Mouse (Mus musculus): ENCODE measurements around the gene Tex35.

Gene Tex35

DNA sequence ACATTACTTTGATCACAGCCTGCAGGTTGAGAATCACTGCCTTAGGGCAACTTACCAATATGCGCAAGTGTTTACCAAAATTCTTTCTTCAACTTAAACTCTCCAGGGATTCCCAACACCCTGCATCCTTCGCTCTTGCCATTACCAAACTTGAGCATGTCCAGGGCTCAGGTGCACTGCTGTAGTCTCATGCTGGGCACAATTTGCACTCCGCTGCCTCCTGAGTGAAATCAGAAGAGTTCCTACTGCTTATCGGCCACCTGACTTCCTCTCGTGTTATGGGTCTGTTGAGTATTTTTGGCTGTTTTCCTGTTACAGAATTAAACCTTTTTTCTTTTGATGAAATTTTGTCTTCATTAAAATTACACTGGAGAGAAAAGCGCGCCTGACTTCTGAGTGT, 53.8 kb downstream of the Tex35 start:
- DNase-seq (ENCODE audit: low read depth, low spot score), result no peak

DNA sequence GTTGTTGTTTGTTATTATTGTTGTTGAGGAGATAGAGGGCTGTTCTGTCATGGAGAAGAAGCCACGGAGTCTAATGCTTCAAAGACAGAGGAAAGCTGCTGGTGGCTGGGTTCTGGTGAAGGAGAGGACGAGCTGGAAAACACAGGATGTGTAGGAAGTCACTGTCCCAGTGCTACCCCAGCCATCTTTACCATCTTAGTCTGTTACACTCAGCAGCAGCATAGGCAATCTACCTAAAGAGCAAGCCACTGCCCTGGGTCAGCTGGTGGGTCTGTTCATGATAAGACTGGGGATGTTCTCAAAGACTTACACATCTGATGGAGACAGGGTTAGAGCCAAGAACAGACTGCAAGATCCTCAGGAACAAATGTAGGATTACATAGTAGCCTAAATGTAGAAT, 58.6 kb downstream of the Tex35 start:
- no peak for DNase-seq (ENCODE audit: low read depth, low spot score)
